Mouse (Mus musculus) neural tube, embryonic 15.5 days (tissue): Measurements from ENCODE around the gene Lamp1. TPM values are rescaled to one million over a fixed set of nuclear protein-coding genes. Genes with fewer than 3 reads are reported as not detected.

Experiments
- ATAC-seq: fragments of 200-750 bp; cut with Nextera tagmentation; 2 replicates; pipeline ENCODE4 v1.8.0; 2017; ENCODE audit warnings: mild to moderate bottlenecking, moderate TSS enrichment, moderate library complexity; ENCODE audit not compliant: low FRiP score
- H3K27ac ChIP-seq: fragments of 300-500 bp; sonication (generic); replicated peaks from 2 replicates; pipeline ENCODE4 v1.5.1; 2015; ENCODE audit warnings: mild to moderate bottlenecking, inconsistent platforms
- H3K27me3 ChIP-seq: fragments of 300-500 bp; sonication (generic); replicated peaks from 2 replicates; pipeline ENCODE4 v1.6.1; 2015; ENCODE audit warnings: inconsistent platforms
- H3K36me3 ChIP-seq: fragments of 300-500 bp; sonication (generic); 2 replicates; pipeline ENCODE4 v1.6.1; 2015; ENCODE audit warnings: inconsistent platforms
- H3K4me1 ChIP-seq: fragments of 300-500 bp; sonication (generic); 2 replicates; pipeline ENCODE4 v1.6.1; 2015; ENCODE audit warnings: inconsistent platforms
- H3K4me2 ChIP-seq: fragments of 300-500 bp; sonication (generic); 2 replicates; pipeline ENCODE4 v1.6.1; 2015; ENCODE audit warnings: inconsistent platforms, mild to moderate bottlenecking, moderate library complexity
- H3K4me3 ChIP-seq: fragments of 300-500 bp; sonication (generic); replicated peaks from 2 replicates; pipeline ENCODE4 v1.5.1; 2015; ENCODE audit warnings: mild to moderate bottlenecking, inconsistent platforms
- H3K9ac ChIP-seq: fragments of 300-500 bp; sonication (generic); replicated peaks from 2 replicates; pipeline ENCODE4 v1.6.1; 2015; ENCODE audit warnings: mild to moderate bottlenecking, inconsistent platforms
- H3K9me3 ChIP-seq: fragments of 300-500 bp; sonication (generic); replicated peaks from 2 replicates; pipeline ENCODE4 v1.6.1; 2016; ENCODE audit warnings: inconsistent platforms
- WGBS: fragments of 180-500 bp; shearing (Covaris S2); methylation state at CpG from one replicate; pipeline ENCODE4 v1.1.7; 2015; ENCODE audit warnings: mixed read lengths; 5-methylcytosine and 5-hydroxymethylcytosine counted together
- polyA plus RNA-seq: library from polyadenylated mRNA; unstranded; fragments of >200 nt; fragmentation: Nextera tagmentation; extraction: Ambion mirVana; gene quantifications from 2 replicates; pipeline ENCODE4 v1.2.1, GENCODE M21; 2015

Lamp1 gene
- polyA plus RNA-seq, 1 experiment from 2014 or later: 286 TPM

DNA sequence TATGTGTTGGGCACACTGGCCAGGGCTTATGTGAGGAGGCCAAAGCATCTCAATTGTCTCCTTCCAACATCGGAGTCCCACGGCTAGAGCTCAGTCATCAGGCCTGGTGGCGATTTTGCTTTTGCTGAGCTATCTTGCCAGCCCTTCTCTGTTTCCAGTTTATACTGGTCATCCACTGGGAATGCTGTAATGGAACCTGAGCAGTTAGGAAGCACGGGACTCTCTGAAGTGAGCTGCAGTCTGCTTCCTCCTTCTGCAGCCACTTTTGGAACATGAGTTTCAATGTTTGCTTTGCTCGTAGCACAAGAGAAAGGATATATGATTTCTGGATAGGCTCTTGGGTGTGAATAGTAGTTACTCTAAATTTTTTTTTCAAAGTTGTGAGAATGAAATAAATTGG lies 5.4 kb downstream of the Lamp1 start:
- H3K27me3 ChIP-seq: no peaks in the 10 kb centered on the region
- no peak for ATAC-seq
- H3K9me3 ChIP-seq: no peaks in the 10 kb centered on the region
- H3K36me3 ChIP-seq: peaks cover 22% of the 10 kb centered on the region
- no peak overlapping the region for H3K9ac ChIP-seq
- H3K4me3 ChIP-seq: no peak overlapping the region
- no peak overlapping the region for H3K4me2 ChIP-seq
- no peak overlapping the region for H3K27ac ChIP-seq
- peaks cover 31% of the 10 kb centered on the region for H3K4me1 ChIP-seq
- 92% methylated on average over 5 of the region's 5 CpGs for whole genome bisulfite sequencing

DNA sequence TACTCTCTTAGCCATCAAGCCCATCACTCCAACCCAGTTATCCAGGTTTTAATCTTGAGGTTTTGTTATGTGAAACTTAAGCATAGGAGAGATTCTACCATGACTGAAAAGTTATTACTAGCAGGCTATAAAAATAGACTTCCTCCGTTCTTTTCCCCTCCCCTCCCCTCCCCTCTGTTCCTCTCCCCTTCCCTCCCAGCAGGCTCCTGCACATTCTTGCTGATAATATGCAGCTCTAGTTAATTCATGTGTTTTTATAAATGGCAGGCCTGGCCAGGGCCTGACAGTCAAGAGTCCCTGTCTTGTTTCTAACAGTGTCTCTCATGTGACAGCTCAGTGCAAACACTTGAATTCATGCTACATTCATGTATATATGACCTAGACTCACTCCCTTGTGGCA lies 11.5 kb downstream of the Lamp1 start:
- no peak overlapping the region for H3K27ac ChIP-seq
- WGBS: 65% methylated on average over 1 of the region's 1 CpGs
- H3K4me2 ChIP-seq: no peak overlapping the region
- H3K36me3 ChIP-seq: peaks cover 80% of the 10 kb centered on the region
- no peaks in the 10 kb centered on the region for H3K27me3 ChIP-seq
- no peak overlapping the region for H3K4me3 ChIP-seq
- no peaks in the 10 kb centered on the region for H3K9me3 ChIP-seq
- no peak for ATAC-seq
- no peak overlapping the region for H3K9ac ChIP-seq
- H3K4me1 ChIP-seq: no peaks in the 10 kb centered on the region

DNA sequence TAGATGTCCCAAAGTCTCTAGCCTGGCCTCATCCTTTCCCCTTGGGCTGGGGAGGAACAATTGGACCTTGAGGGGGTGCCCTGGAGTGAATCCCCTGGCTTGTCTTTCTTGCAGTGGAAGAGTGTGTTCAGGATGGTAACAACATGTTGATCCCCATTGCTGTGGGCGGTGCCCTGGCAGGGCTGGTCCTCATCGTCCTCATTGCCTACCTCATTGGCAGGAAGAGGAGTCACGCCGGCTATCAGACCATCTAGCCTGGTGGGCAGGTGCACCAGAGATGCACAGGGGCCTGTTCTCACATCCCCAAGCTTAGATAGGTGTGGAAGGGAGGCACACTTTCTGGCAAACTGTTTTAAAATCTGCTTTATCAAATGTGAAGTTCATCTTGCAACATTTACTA lies 15.3 kb downstream of the Lamp1 start:
- no peak overlapping the region for H3K4me3 ChIP-seq
- no peak for ATAC-seq
- WGBS: 95% methylated on average over 4 of the region's 4 CpGs
- no peaks in the 10 kb centered on the region for H3K4me1 ChIP-seq
- H3K27ac ChIP-seq: no peak overlapping the region
- H3K4me2 ChIP-seq: no peak overlapping the region
- no peaks in the 10 kb centered on the region for H3K27me3 ChIP-seq
- peaks cover 83% of the 10 kb centered on the region for H3K36me3 ChIP-seq
- no peaks in the 10 kb centered on the region for H3K9me3 ChIP-seq
- no peak overlapping the region for H3K9ac ChIP-seq

DNA sequence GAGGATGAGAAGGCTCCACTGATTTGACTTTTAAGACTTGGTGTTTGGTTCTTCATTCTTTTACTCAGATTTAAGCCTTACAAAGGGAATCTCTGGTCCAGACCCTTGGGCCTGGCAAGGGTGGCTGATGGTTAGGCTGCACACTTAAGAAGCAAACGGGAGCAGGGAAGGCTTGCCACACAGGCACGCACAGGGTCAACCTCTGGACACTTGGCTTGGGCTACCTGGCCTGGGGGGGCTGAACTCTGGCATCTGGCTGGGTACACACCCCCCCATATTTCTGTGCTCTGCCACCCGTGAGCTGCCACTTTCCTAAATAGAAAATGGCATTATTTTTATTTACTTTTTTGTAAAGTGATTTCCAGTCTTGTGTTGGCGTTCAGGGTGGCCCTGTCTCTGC lies 15.8 kb downstream of the Lamp1 start:
- H3K27me3 ChIP-seq: no peaks in the 10 kb centered on the region
- H3K36me3 ChIP-seq: peaks cover 79% of the 10 kb centered on the region
- H3K4me3 ChIP-seq: no peak overlapping the region
- WGBS: 93% methylated on average over 4 of the region's 4 CpGs
- H3K4me1 ChIP-seq: no peaks in the 10 kb centered on the region
- no peak overlapping the region for H3K9ac ChIP-seq
- ATAC-seq: no peak
- H3K9me3 ChIP-seq: no peaks in the 10 kb centered on the region
- H3K4me2 ChIP-seq: no peak overlapping the region
- H3K27ac ChIP-seq: no peak overlapping the region

DNA sequence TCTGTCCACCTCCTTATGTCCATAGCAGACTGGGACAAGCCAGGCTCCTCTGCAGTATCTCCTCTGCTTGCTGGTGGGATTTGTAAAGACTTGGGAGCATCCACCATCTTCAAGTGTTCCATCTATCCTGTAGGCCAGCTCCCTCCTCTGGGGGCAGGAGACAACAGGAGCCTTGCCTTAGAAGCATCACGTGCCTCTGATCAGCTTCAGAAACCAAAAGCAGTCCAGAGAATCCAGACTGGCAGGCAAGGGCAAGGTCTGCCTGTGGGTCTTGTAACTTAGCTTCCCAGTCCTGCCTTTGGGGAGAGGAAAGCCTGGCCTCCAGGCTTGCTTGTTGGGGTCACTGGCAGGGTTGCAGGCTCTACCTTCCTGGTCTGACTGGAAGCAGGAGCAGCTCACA lies 16.7 kb downstream of the Lamp1 start:
- H3K36me3 ChIP-seq: peaks cover 72% of the 10 kb centered on the region
- no peak overlapping the region for H3K4me2 ChIP-seq
- ATAC-seq: no peak
- WGBS: 100% methylated on average over 1 of the region's 1 CpGs
- H3K4me1 ChIP-seq: no peaks in the 10 kb centered on the region
- H3K4me3 ChIP-seq: no peak overlapping the region
- no peak overlapping the region for H3K9ac ChIP-seq
- H3K9me3 ChIP-seq: no peaks in the 10 kb centered on the region
- H3K27ac ChIP-seq: no peak overlapping the region
- H3K27me3 ChIP-seq: no peaks in the 10 kb centered on the region

DNA sequence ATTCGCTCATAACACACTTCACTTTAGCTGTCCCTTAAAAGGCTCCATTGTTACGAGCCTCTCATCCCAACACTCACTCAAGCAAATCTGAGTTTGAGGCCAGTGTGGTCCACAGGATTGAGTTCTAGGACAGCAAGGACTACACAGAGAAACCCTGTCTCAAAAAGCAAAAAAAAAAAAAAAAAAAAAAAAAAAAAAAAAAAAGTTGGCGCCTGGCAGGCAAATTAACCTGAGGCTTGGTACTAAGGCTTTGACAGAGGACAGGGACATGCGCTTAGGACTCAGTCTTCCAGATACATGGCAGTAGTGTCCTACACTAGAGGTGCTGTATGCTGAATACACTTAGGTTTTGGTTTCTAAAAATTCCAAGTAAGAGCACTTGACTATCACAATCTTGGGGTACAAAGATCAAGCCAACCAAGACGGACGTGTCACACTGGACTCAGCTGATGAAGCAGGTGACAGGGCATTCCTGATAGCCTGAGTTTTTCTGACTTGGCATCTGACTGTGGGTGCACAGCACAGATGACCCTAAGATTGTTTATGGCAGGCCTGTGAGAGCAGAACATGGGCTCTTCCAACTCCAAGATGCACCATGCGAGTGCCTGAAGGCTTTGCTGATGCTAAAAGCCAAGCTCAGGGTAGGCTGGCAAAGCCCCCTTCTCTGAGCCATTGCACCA lies 18.4 kb downstream of the Lamp1 start:
- H3K36me3 ChIP-seq: peaks cover 56% of the 10 kb centered on the region
- no peak overlapping the region for H3K4me2 ChIP-seq
- no peak for ATAC-seq
- no peaks in the 10 kb centered on the region for H3K4me1 ChIP-seq
- no peaks in the 10 kb centered on the region for H3K27me3 ChIP-seq
- 95% methylated on average over 7 of the region's 7 CpGs for WGBS
- H3K27ac ChIP-seq: no peak overlapping the region
- no peaks in the 10 kb centered on the region for H3K9me3 ChIP-seq
- no peak overlapping the region for H3K4me3 ChIP-seq
- no peak overlapping the region for H3K9ac ChIP-seq

DNA sequence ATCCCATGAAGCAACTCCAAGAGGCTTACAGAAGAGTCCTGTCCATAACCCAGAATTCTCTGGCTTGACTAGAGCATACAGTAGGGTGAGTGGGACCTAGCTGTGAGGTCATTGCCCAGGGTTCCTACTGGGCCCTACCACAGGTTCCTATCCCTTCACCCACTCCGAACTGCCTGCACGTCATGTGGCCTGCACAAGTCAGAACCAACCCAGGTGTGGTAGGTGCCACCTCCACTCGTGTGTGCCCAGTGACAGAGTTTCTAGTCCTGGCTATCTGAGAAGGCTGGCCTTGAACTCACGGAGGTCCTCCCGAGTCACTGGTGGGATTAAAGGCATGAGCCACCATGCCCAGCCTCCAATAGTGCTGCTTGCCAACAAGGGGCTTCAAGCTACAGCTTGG lies 19.2 kb downstream of the Lamp1 start:
- no peak for ATAC-seq
- H3K36me3 ChIP-seq: peaks cover 48% of the 10 kb centered on the region

DNA sequence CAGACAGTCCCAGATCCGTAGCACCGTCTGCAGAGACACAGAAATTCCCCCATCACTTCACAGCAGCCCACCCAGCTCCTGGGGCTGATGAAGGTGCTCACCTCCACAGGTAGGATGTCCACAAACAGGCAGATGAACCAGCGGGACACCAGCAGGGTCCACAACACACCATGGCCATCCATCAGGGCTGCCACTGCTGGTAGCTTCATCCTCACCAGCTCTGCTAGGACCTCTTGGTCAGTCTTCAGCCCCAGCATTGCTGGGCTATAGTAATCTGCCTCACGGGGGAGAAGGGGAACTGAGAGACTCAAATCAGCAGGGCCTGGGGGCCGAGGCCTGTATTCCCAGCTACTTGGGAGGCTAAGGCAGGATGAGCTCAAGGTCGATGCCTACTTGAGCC lies 20.5 kb downstream of the Lamp1 start:
- WGBS: 86% methylated on average over 6 of the region's 6 CpGs
- no peaks in the 10 kb centered on the region for H3K9me3 ChIP-seq
- peaks cover 35% of the 10 kb centered on the region for H3K36me3 ChIP-seq
- no peak overlapping the region for H3K4me2 ChIP-seq
- no peaks in the 10 kb centered on the region for H3K4me1 ChIP-seq
- H3K27ac ChIP-seq: no peak overlapping the region
- H3K4me3 ChIP-seq: no peak overlapping the region
- ATAC-seq: no peak
- no peaks in the 10 kb centered on the region for H3K27me3 ChIP-seq
- no peak overlapping the region for H3K9ac ChIP-seq

More for the DNA sequence above, 19.2 kb downstream of the Lamp1 start:
- H3K4me1 ChIP-seq: no peaks in the 10 kb centered on the region
- H3K9me3 ChIP-seq: no peaks in the 10 kb centered on the region
- 93% methylated on average over 5 of the region's 5 CpGs for WGBS
- H3K4me2 ChIP-seq: no peak overlapping the region
- H3K27me3 ChIP-seq: no peaks in the 10 kb centered on the region
- H3K27ac ChIP-seq: no peak overlapping the region
- H3K9ac ChIP-seq: no peak overlapping the region
- H3K4me3 ChIP-seq: no peak overlapping the region

DNA sequence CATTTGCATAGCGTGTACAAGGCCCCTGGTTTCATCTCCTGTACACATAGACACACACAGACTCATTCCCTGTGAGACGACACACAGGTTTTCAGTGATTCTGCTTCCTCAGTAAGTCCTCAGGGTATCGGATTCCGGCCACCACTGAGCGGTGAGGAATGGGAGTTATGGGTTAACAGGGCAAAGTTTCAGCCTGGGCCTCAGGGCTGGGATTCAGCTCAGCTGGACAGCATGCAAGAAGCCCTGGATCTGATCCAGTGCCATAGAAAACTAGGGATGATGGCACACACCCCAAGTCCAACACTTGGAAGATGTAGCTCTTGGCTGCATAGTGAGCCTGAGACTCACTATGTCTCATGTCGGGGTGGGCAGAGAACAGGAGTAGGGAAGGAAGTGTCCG lies 21.0 kb downstream of the Lamp1 start:
- H3K4me1 ChIP-seq: no peaks in the 10 kb centered on the region
- 82% methylated on average over 7 of the region's 7 CpGs for WGBS
- no peak overlapping the region for H3K9ac ChIP-seq
- no peak overlapping the region for H3K4me3 ChIP-seq
- no peaks in the 10 kb centered on the region for H3K9me3 ChIP-seq
- H3K36me3 ChIP-seq: peaks cover 31% of the 10 kb centered on the region
- H3K27ac ChIP-seq: no peak overlapping the region
- no peak overlapping the region for H3K4me2 ChIP-seq
- no peak for ATAC-seq
- no peaks in the 10 kb centered on the region for H3K27me3 ChIP-seq

DNA sequence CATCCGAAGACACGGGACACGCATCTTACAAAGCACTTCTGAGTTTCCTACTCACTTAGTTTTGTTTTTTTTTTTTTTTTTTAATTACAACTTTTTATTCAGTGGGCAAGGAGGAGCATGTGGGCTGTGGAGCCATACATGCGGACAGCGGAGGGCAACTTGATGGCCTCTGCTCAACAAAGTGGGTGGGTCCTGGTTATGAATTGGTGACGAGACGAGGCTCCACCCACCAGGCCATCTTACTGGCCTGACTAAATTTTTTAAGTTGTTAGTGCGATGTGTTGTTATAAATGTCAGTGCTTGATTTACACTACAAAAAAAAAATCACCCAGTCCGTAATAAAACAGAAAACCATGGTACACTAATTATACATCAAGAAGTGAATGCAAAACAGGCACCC lies 21.4 kb downstream of the Lamp1 start:
- no peaks in the 10 kb centered on the region for H3K4me1 ChIP-seq
- H3K36me3 ChIP-seq: peaks cover 26% of the 10 kb centered on the region
- no peaks in the 10 kb centered on the region for H3K9me3 ChIP-seq
- no peak for ATAC-seq
- H3K9ac ChIP-seq: no peak overlapping the region
- WGBS: 81% methylated on average over 9 of the region's 9 CpGs
- no peaks in the 10 kb centered on the region for H3K27me3 ChIP-seq
- H3K27ac ChIP-seq: no peak overlapping the region
- no peak overlapping the region for H3K4me2 ChIP-seq
- no peak overlapping the region for H3K4me3 ChIP-seq

DNA sequence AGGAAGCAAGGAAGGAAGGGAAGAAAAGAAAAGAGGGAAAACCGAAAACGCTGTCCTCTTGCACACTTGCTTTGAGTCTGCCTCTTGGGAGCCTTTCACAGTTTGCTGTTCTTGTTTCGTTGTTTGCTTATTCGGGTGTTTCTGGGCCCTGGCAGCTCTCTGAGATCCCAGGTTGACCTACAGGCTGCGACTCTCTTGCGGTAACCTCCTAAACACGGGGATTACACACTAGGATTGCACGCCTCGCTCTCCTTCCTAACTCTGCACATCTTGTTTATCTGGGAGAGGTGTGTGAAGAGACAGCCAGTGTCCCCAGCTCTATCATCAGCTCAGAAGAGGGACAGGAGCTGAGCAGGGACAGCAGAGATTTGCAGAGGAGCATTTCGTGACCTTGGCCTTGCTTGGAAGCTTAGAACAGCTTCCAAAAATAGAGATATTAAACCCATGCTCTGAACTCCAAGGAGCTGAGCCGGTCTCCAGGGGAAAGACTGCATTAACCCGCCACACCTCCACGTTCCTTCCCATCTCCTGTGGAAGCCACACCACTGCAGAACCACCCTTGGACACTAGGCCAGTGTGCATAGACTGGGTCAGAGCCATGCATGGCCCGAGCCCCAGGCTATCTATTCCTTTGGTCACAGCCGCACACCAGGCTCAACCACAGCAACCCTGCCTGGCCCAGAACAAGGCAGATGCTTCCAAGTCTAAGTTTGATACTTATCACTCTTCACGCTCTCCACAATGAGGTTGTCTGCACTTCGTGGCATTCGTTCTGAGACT lies 22.1 kb downstream of the Lamp1 start:
- Histone ChIP-seq H3K4me1 (no peaks in the 10 kb centered on the region), H3K36me3 (peaks cover 19% of the 10 kb centered on the region), H3K27me3 (no peaks in the 10 kb centered on the region), H3K27ac (no peak overlapping the region), H3K9ac (no peak overlapping the region), H3K4me3 (no peak overlapping the region), H3K9me3 (no peaks in the 10 kb centered on the region), H3K4me2 (no peak overlapping the region)
- ATAC-seq: no peak
- 85% methylated on average over 18 of the region's 18 CpGs for WGBS

DNA sequence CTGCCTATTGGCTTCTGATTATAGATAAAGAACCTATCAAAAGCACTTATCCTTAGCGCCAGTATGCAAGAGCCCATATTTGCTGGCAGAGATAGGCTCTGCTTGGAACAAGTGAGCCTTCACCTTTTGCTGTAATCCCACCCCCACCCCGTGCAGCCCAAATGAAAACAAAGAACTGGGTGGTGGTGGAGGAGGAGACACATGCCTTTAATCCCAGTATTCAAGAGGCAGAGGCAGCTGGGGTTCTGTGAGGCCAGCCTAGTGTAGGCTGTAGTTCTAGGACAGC lies 22.7 kb downstream of the Lamp1 start:
- H3K36me3 ChIP-seq: peaks cover 14% of the 10 kb centered on the region
- no peaks in the 10 kb centered on the region for H3K4me1 ChIP-seq
- H3K4me3 ChIP-seq: no peak overlapping the region
- H3K9me3 ChIP-seq: no peaks in the 10 kb centered on the region
- no peak overlapping the region for H3K4me2 ChIP-seq
- no peak overlapping the region for H3K9ac ChIP-seq
- no peak for ATAC-seq
- WGBS: 69% methylated on average over 2 of the region's 2 CpGs
- no peak overlapping the region for H3K27ac ChIP-seq
- H3K27me3 ChIP-seq: no peaks in the 10 kb centered on the region
